Mouse (Mus musculus) liver, embryonic 14.5 days (tissue): ENCODE measurements around the gene Gal3st2.

Experiments
- CTCF ChIP-seq: IDR thresholded peaks from 2 replicates; pipeline ENCODE4 v1.5.1; 2016; ENCODE audit warnings: antibody characterized with exemption, low read depth, control low read depth
- EP300 ChIP-seq: IDR thresholded peaks from 2 replicates; pipeline ENCODE4 v1.6.1; 2016; ENCODE audit warnings: antibody characterized with exemption, low read depth

DNA sequence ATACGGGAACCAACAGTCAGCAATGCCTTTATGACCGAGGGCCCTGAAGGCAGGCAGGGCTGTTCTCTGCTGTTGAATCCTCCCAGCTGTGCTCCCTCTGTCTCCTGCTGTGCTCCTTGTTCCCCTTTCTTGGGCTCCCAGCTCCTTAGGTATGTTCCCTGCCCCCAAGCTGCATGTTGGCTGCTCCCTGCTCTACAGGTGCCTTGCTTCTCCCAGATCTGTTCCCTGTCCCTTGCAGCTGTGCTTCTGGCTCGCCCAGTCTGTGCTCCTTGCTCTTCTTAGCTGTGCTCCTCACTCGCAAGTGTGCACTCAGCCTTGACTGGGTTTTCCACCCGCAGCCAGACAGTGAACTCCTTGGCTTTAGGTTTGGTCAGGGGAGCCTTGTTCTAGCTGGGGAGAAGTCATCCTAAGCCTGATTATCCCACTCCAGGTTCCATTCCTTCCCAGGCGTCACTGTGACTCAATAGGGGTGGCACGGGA, 26.4 kb upstream of the Gal3st2 start:
- no peak for TF ChIP-seq CTCF
- TF ChIP-seq EP300 = no peak
